Mouse (Mus musculus): ENCODE results near the gene Cacng7.

The Cacng7 gene

GRCm38 (mm10) chr7:3345301-3345700 lies 12.5 kb downstream of the Cacng7 start:
- DNase-seq (ENCODE audit: low spot score in 2 of 2): no peak

DNA sequence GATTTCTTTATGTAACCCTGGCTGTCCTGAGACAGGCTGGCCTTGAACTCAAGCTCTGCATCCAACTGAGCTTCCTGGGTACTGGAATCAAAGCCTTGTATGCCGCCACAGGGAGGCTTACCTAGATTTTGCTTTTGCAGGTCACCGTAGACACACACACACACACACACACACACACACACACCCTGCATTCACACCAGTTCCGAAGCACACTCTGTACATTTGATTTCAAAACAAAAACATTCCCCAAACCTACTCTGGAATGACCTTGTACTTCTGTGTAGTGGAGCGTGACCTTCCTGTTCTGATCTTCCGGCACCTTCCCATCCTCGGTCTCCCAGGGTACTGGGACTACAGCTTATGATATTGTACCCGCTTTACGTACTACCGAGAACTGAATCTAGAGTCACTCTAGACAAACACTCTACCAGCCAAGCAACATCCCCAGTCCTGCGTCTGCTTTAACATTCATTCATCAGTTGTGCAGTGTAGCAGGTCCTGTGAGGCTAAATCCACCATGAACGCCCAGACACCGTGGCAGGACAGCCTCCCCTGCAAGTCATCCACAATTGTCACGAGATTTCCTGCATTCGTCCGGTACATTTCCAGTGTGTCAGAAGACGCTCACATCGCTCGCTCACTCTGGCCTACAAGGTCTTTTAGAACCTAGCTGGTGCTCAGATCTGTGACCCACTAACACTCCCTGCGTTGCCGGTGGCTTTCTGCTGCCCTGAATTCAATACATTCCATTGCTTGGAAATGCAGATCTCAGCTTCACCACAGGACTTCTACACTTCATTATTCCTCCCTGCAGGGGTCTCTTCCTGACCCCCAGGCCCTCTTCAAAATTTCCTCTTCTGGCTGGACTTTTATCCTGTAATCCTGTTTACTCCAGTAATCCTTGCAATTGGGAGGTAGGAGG lies 14.9 kb downstream of the Cacng7 start:
- DNase-seq (ENCODE audit: low spot score in 2 of 2): no peak

GRCm38 (mm10) chr7:3348326-3348725 lies 15.6 kb downstream of the Cacng7 start:
- no peak for DNase-seq (ENCODE audit: low spot score in 2 of 2)

DNA sequence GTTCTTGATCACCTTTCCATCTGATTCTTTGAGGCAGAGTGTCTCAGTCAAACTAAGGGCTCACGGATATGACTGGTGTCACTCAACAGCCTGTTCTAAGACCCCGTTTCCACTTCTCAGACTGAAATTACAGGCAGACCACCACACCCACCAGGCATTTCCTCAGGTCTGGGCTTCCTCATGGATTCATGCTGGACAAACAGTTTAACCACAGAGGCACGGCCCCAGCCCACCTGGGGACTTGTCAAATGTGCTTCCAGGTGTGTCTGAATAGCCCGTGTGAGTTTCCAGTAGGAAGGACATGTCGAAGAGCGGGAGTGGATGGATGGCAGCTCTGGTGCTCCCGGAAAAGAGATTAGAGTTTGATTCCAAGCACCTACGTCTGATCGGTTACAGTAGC lies 17.0 kb downstream of the Cacng7 start:
- DNase-seq (ENCODE audit: low spot score in 2 of 2): no peak

GRCm38 (mm10) chr7:3351536-3351935 lies 18.8 kb downstream of the Cacng7 start:
- no peak for DNase-seq (ENCODE audit: low spot score in 2 of 2)

DNA sequence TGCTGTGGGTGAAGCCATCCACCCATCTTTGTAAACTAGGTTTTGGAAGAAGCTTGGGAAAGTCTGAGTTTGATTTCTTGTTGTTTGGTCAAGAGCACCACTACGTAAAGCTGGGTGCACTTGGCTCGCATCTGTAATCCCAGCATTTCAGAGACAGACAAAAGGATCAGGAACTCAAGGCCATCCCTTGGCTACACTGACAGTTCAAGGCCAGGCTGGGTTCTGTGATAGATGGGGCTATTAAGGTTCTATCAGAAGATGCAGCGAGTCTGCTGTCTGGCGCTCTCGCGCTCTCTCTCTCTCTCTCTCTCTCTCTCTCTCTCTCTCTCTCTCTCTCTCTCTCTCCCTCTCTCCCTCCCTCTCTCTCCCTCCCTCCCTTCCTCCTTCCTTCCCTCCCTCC lies 22.1 kb downstream of the Cacng7 start:
- no peak for DNase-seq (ENCODE audit: low spot score in 2 of 2)

GRCm38 (mm10) chr7:3360678-3361077 lies 27.9 kb downstream of the Cacng7 start:
- no peak for DNase-seq (ENCODE audit: low spot score in 2 of 2)

- no peak for DNase-seq (ENCODE audit: low spot score in 2 of 2)
Observed at GRCm38 (mm10) chr7:3365547-3366279, 33.0 kb downstream of the Cacng7 start.

DNA sequence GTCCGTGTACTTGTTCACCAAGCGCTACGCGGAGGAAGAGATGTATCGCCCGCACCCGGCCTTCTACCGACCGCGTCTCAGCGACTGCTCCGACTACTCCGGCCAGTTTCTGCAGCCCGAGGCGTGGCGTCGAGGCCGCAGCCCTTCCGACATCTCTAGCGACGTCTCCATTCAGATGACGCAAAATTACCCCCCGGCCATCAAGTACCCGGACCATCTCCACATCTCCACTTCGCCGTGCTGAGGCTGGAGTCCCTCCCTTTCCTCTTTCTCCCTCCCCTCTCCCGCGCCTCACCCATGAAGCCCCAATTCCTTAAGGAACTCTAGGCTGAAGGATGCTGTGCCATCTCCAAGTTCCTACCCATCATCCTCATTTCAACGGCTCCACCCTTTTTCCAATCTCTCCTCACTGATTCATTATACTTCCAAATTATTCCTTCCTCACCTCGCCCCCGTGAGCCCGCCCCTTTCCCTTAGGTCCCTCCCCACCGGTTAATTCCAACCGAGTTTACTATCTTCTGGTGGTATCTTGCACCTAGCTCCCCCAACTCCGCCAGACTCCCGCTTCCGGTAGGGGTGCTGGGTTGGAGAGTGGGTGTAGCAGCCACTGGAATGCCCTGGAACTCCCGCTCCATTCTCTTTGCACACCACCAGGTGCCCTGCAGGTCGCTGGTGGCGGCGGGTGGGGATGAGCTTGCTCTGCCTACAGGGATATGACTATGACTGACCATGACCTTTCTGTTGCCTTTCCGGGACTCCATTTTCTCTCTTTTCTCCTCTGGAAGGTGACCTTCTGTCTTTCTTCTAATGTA lies 34.2 kb downstream of the Cacng7 start:
- DNase-seq (ENCODE audit: low spot score in 2 of 2): peak; percentile 4 to 8

DNA sequence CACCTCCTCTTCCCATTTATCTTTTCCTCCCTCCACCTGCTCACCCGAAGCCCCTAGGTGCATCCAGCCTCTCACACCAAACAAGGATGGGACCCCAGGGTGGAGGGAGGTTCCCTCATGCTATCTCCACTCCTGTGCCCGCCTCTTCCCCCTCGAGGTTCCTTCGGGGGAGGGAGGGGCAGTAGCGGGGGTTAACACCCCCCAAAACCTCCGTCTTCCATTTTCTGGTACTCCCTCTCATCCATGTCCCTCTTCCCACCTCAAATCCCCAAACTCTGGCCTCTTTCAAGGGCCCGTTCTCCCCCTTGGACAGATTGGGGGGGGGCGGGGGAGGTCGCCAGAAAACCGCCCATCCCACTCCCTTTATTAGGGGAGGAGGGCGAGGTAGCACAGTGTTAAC lies 34.8 kb downstream of the Cacng7 start:
- DNase-seq (ENCODE audit: low spot score in 2 of 2): no peak

- no peak for DNase-seq (ENCODE audit: low spot score in 2 of 2)
Observed at GRCm38 (mm10) chr7:3368311-3368710, 35.6 kb downstream of the Cacng7 start.

DNA sequence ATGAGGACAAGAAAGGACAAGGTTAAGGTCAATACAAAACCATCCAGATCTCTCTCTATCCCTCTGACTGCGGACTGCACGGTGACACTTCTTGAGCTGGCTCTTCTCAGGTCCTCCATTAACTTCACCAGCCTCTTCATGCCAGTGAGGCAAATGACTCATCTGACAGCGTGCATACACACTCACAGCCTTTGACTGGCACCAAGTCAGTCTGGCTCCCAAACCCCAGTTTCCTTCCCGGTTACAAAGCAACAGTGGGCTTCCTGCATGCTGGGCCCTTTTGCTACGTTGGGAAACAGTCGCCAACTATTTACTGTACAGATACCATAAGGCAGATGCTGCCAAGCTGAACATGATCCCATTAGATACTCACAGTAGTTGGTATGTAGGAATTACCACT lies 36.4 kb downstream of the Cacng7 start:
- no peak for DNase-seq (ENCODE audit: low spot score in 2 of 2)

DNA sequence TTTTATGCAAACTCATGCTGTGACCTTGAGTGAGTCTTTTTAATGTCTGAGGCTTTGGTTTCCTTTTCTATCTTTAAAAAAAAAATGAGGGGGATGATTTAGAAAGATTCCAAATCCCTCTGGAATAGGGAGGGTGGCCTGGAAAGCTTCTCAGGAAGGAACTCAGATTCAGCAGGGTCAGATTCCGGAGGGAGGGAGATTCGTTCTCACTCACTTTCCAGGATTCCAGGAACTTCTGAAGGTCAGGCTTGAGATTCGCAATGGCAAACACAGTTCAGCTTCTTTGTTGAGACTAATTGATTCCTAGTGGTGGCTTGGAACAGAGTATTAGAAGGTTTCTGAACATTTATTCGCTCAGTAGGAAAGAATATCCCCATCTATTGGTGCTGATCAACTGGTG lies 37.7 kb downstream of the Cacng7 start:
- DNase-seq (ENCODE audit: low spot score in 2 of 2): no peak

DNA sequence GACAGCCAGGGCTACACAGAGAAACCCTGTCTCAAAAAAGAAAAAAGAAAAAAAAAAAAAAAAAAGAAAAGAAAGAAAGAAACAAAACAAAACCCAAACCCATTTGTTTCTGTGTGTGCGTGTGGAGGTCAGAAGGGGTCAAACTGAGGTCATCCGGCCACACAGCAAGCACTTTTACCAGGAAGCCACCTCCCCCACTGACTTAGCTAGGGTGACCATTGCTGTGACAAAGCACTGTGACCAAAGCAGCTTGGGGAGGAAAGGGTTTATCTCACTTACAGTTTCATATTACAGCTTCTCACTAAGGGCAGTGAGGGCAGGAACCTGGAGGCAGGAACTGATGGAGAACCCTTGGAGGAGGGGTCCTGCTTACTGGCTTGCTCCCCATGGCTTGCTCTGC lies 39.6 kb downstream of the Cacng7 start:
- DNase-seq (ENCODE audit: low spot score in 2 of 2): no peak

DNA sequence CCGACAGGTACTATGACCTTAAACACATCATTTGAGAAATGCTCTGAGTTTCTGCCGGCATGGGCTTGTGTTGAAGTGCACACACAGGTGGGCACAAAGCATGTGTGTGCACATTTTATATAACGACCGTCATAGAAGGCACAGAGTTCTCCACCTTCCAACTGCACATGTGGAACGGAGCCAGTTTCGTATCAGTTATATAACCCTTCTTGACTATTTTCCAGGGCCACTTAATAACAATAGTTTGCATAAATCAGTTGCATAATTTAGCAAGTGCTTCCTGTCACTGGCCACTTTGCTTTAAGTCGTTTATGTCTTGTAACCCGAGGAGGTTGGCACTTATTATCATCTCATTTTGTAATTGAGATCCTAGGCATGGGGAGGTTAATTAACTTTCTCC lies 41.0 kb downstream of the Cacng7 start:
- no peak for DNase-seq (ENCODE audit: low spot score in 2 of 2)

DNA sequence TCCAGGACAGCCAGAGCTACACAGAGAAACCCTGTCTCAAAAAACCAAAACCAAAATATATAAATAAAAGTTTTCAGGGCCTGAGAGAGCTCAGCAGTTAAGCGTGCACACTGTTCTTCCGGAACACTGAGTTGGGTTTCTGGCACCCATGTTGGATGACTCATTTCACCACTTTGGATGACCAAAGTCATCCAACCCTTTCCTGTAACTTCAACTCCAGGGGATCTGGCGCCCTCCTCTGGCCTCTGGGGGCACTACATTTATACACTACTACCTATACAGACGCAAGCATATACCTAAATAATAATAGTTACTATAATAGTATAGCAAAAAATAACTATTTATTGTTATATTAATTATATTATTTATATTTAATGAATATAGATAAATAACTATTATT lies 44.1 kb downstream of the Cacng7 start:
- peak in 1 of 2 experiments; percentile 39 for DNase-seq (ENCODE audit: low spot score in 2 of 2)

DNA sequence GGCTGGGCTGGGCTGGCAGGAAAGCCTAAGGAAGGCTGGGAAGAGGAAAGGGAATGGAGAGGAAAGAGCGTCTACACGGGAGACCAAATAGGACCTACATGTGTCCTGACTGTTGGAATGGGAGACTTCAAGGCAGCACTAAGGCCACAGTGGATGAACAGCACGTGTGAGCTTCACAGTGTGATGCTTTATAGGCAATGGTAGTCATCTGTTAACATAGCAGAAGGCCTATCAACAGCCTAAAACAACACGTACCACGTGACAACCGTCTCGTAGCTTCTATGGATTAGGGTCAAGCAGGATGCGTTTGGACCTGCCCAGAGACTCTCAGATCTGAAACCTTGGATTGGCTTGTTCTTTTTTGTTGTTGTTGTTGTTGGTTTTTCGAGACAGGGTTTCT lies 49.4 kb downstream of the Cacng7 start:
- no peak for DNase-seq (ENCODE audit: low spot score in 2 of 2)

- no peak for DNase-seq (ENCODE audit: low spot score in 2 of 2)
Observed at GRCm38 (mm10) chr7:3384807-3385319, 52.1 kb downstream of the Cacng7 start.

DNA sequence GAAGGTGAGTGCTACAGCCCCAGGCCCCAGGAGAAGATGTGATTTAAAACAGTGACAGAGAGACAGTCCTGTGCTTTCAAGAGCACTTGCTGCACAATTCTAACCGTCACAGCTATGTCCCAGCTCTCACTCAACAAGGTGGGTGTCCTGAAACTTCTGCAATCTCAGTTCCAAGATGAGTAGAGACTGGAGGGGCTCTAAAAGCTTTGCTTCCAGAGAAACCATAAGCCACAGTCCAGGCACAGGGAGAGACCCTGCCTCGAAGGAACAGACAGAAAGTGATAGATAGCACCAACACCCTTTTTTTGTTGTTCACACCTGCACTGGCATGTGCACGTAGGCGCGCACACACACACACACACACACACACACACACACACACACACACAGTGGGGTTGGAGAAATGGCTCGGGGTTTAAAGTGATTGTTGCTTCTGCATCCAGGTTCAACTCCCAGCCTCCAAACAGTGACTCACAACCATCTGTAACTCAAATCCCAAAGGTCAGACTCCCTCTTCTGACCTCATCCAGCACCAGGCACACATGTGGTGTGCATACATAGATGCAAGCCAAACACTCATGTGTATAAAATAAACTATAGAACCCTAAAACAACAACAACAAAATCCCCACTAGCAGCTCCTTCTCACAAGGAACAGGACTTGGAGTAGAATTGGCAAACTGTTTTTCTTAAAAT lies 53.4 kb downstream of the Cacng7 start:
- no peak for DNase-seq (ENCODE audit: low spot score in 2 of 2)

- DNase-seq (ENCODE audit: low spot score in 2 of 2): no peak
Observed at GRCm38 (mm10) chr7:3387761-3388160, 55.0 kb downstream of the Cacng7 start.

- DNase-seq (ENCODE audit: low spot score in 2 of 2): no peak
Observed at GRCm38 (mm10) chr7:3388885-3389284, 56.1 kb downstream of the Cacng7 start.
